Mouse (Mus musculus) hindbrain, embryonic 10.5 days (tissue): Measurements from ENCODE around the gene Dpp7. TPM values are rescaled to one million over a fixed set of nuclear protein-coding genes. Genes with fewer than 3 reads are reported as not detected.
A peak's percentile ranks its signal among the peaks of the same experiment; 100 is the strongest.

Experiments used
- DNase-seq: peaks from one replicate; pipeline ENCODE4 v3.0.0-alpha.2; 2017; ENCODE audit warnings: low spot score
- H3K27ac ChIP-seq: fragments of 300-500 bp; sonication (generic); 2 replicates; pipeline ENCODE4 v1.5.1; 2016; ENCODE audit warnings: mild to moderate bottlenecking, moderate library complexity
- H3K27me3 ChIP-seq: fragments of 300-500 bp; sonication (generic); 2 replicates; pipeline ENCODE4 v1.6.1; 2016; ENCODE audit warnings: mild to moderate bottlenecking; ENCODE audit not compliant: poor library complexity, insufficient read depth, severe bottlenecking
- H3K36me3 ChIP-seq: fragments of 300-500 bp; sonication (generic); 2 replicates; pipeline ENCODE4 v1.6.1; 2016; ENCODE audit warnings: mild to moderate bottlenecking, moderate library complexity
- H3K4me1 ChIP-seq: fragments of 300-500 bp; sonication (generic); replicated peaks from 2 replicates; pipeline ENCODE4 v1.6.1; 2016; ENCODE audit warnings: mild to moderate bottlenecking
- H3K4me3 ChIP-seq: fragments of 300-500 bp; sonication (generic); 2 replicates; pipeline ENCODE4 v1.5.1; 2016; ENCODE audit warnings: mild to moderate bottlenecking, moderate library complexity
- H3K9me3 ChIP-seq: fragments of 300-500 bp; sonication (generic); 2 replicates; pipeline ENCODE4 v1.6.1; 2016; ENCODE audit warnings: mild to moderate bottlenecking, moderate library complexity
- WGBS: fragments of 180-500 bp; shearing (Covaris S2); methylation state at CpG from one replicate; pipeline ENCODE4 v1.1.7; 2016; 5-methylcytosine and 5-hydroxymethylcytosine counted together
- polyA plus RNA-seq: library from polyadenylated mRNA; unstranded; fragments of >200 nt; fragmentation: Nextera tagmentation; extraction: Ambion mirVana; gene quantifications from 2 replicates; pipeline ENCODE4 v1.2.1, GENCODE M21; 2016

Dpp7 gene
- polyA plus RNA-seq, 1 experiment from 2014 or later: 21.1 TPM

GRCm38 (mm10) chr2:25320084-25320483, 36.1 kb downstream of the Dpp7 start:
- Histone ChIP-seq H3K36me3 (no peaks in the 10 kb centered on the region), H3K27me3 (peaks cover 69% of the 10 kb centered on the region), H3K4me3 (no peak overlapping the region), H3K4me1 (peaks cover 8% of the 10 kb centered on the region), H3K27ac (no peak overlapping the region), H3K9me3 (no peaks in the 10 kb centered on the region)
- DNase-seq: no peak
- WGBS: 49% methylated on average over 2 of the region's 2 CpGs

- peaks cover 8% of the 10 kb centered on the region for H3K4me1 ChIP-seq
- H3K36me3 ChIP-seq: no peaks in the 10 kb centered on the region
- peaks cover 78% of the 10 kb centered on the region for H3K27me3 ChIP-seq
- 10% methylated on average over 58 of the region's 58 CpGs for WGBS
- peak within 1 kb of the TSS; percentile 50 for H3K4me3 ChIP-seq
- H3K9me3 ChIP-seq: no peaks in the 10 kb centered on the region
- DNase-seq: peak; percentile 70
- no peak within 1 kb of the TSS for H3K27ac ChIP-seq
Measured at GRCm38 (mm10) chr2:25318971-25319773, 37.0 kb downstream of the Dpp7 start, which contains the start of gene Grin1. Grin1 (minus strand) TSS chr2:25319187.

DNA sequence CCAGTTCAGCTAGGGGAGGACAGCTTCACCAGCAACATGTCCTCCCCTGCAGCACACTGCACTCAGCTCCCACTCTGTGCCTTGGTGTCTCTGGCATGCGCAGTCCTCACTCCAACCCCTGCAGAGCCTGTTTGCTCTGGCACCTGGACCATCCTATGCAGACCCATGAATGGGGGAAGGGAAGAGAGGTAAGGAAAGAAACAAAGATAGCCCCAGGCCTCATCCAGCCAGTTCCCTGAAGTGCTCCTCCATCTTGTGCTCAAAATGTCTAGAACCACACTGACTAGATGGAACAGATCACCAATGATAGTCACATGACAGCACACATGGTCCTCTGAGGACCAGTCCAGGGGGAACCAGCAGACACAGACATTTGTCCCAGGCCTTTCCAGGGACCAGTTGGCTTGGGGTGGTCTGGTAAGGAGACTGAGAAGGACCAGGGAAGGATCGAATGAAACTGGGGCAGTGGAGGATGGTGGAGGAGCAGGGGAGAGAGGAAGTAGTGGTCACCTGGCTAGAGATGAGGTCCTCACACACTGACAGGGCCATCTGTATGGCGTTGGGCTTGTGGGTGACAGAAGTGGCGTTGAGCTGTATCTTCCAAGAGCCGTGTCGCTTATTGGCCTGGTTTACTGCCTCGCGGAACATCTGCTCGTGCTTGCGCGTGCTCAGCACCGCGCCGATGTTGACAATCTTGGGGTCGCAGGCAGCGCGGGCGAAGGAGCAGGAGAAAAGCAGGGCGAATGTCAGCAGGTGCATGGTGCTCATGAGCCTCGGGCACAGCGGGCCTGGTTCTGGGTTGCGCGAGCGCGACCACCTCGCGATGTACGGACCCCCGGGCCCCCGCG, 37.8 kb downstream of the Dpp7 start:
- H3K27ac ChIP-seq: no peak overlapping the region
- DNase-seq: no peak

GRCm38 (mm10) chr2:25311491-25311891, 44.7 kb downstream of the Dpp7 start:
- DNase-seq: no peak
- Histone ChIP-seq H3K36me3 (no peaks in the 10 kb centered on the region), H3K4me3 (no peak overlapping the region), H3K27me3 (peaks cover 99% of the 10 kb centered on the region), H3K9me3 (no peaks in the 10 kb centered on the region), H3K4me1 (peaks cover 3% of the 10 kb centered on the region; the same call in 1 of the 2 replicates), H3K27ac (no peak overlapping the region)
- 7% methylated on average over 11 of the region's 11 CpGs for WGBS

More for the DNA sequence above, 37.8 kb downstream of the Dpp7 start:
- 9% methylated on average over 31 of the region's 31 CpGs for WGBS
- H3K27me3 ChIP-seq: peaks cover 86% of the 10 kb centered on the region
- no peaks in the 10 kb centered on the region for H3K9me3 ChIP-seq
- peak overlapping the region; percentile 50 for H3K4me3 ChIP-seq
- peaks cover 8% of the 10 kb centered on the region for H3K4me1 ChIP-seq
- no peaks in the 10 kb centered on the region for H3K36me3 ChIP-seq

GRCm38 (mm10) chr2:25310969-25311368, 45.2 kb downstream of the Dpp7 start:
- H3K9me3 ChIP-seq: no peaks in the 10 kb centered on the region
- H3K36me3 ChIP-seq: no peaks in the 10 kb centered on the region
- DNase-seq: no peak
- peaks cover 3% of the 10 kb centered on the region; the same call in 1 of the 2 replicates for H3K4me1 ChIP-seq
- no peak overlapping the region for H3K4me3 ChIP-seq
- H3K27me3 ChIP-seq: peaks cover 99% of the 10 kb centered on the region
- H3K27ac ChIP-seq: no peak overlapping the region
- 2% methylated on average over 22 of the region's 22 CpGs for WGBS

- H3K27ac ChIP-seq: no peak overlapping the region
- H3K9me3 ChIP-seq: no peaks in the 10 kb centered on the region
- WGBS: 54% methylated on average over 10 of the region's 10 CpGs
- DNase-seq: no peak
- peaks cover 99% of the 10 kb centered on the region for H3K27me3 ChIP-seq
- no peaks in the 10 kb centered on the region for H3K36me3 ChIP-seq
- peaks cover 8% of the 10 kb centered on the region for H3K4me1 ChIP-seq
- no peak overlapping the region for H3K4me3 ChIP-seq
Measured at GRCm38 (mm10) chr2:25310180-25310579, 46.0 kb downstream of the Dpp7 start.

GRCm38 (mm10) chr2:25305587-25306359, 50.4 kb downstream of the Dpp7 start:
- H3K27me3 ChIP-seq: peaks cover 90% of the 10 kb centered on the region

DNA sequence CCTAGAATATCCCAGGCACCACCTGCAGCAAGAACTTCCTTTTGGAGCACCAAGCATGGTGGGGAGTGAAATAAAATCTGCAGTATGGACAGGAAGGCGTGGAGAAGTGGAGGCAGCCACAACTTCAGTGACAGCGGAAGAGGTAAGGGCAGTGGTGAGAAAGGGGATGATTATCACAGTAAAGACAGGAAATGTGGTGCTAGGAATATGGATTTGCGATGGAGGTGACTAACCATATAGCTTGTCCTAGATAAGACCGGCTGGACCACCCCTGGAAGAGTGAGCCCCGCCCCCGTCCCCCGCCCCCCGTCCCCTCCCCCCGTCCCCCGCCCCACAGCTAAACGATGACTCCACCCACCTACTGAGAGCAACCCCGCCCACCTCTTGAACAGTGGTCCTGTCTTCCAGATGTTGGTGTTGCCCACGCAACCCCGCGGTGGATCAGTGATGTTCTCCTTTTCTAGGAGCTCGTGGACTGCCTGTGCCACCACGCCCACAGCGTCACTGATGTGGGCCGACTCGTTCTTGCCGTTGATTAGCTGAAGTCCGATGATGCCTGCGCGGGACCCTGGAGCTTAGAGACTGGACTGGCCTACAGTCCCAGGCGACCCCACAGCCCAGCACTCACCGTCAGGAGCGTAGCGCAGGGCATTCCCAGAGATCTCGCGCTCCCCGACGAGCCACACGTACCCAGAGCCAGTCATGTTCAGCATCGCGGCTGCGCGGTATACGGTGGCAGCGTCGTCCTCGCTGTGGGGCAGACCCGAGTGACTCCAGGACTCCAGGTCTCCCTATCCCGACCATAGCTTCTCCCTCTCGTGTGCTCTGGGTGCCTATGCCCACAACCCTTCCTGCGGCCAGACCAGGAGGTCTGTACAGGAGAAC, 51.3 kb downstream of the Dpp7 start:
- 3% methylated on average over 44 of the region's 45 CpGs for WGBS
- H3K36me3 ChIP-seq: no peaks in the 10 kb centered on the region
- peak; percentile 62 for DNase-seq
- peaks cover 82% of the 10 kb centered on the region for H3K27me3 ChIP-seq
- H3K27ac ChIP-seq: peak overlapping the region; percentile 64
- peaks cover 17% of the 10 kb centered on the region for H3K4me1 ChIP-seq
- H3K4me3 ChIP-seq: peak overlapping the region; percentile 58
- no peaks in the 10 kb centered on the region for H3K9me3 ChIP-seq

More at GRCm38 (mm10) chr2:25305587-25306359, 50.4 kb downstream of the Dpp7 start:
- H3K27ac ChIP-seq: peak overlapping the region; percentile 64; the same call in 1 of the 2 replicates
- peaks cover 17% of the 10 kb centered on the region for H3K4me1 ChIP-seq
- H3K36me3 ChIP-seq: no peaks in the 10 kb centered on the region
- H3K9me3 ChIP-seq: no peaks in the 10 kb centered on the region
- WGBS: 51% methylated on average over 14 of the region's 14 CpGs
- H3K4me3 ChIP-seq: peak overlapping the region; percentile 58
- DNase-seq: no peak

- peaks cover 74% of the 10 kb centered on the region for H3K27me3 ChIP-seq
- 77% methylated on average over 7 of the region's 7 CpGs for WGBS
- DNase-seq: no peak
- H3K4me3 ChIP-seq: peak overlapping the region; percentile 58
- H3K9me3 ChIP-seq: no peaks in the 10 kb centered on the region
- no peaks in the 10 kb centered on the region for H3K36me3 ChIP-seq
- H3K4me1 ChIP-seq: peaks cover 17% of the 10 kb centered on the region
- no peak overlapping the region for H3K27ac ChIP-seq
Measured at GRCm38 (mm10) chr2:25303931-25304656, 52.1 kb downstream of the Dpp7 start.

GRCm38 (mm10) chr2:25303452-25303851, 52.7 kb downstream of the Dpp7 start:
- H3K36me3 ChIP-seq: no peaks in the 10 kb centered on the region
- H3K27me3 ChIP-seq: peaks cover 67% of the 10 kb centered on the region
- no peak for DNase-seq
- no peaks in the 10 kb centered on the region for H3K9me3 ChIP-seq
- no peak overlapping the region for H3K27ac ChIP-seq
- no peak overlapping the region for H3K4me3 ChIP-seq
- peaks cover 17% of the 10 kb centered on the region for H3K4me1 ChIP-seq
- WGBS: 68% methylated on average over 3 of the region's 3 CpGs
